Mouse (Mus musculus): Measurements from ENCODE around the gene Oas1f. TPM values are rescaled to one million over a fixed set of nuclear protein-coding genes. Genes with fewer than 3 reads are reported as not detected.
"Not testable (repeated sequence)": the region's sequence is repeated elsewhere in the genome, so short reads cannot be mapped to it uniquely, and the experiment has no call there.

Oas1f gene
- not detected in 2 replicates for polyA plus RNA-seq (2016; fragmentation: Nextera tagmentation; extraction: Ambion mirVana)

DNA sequence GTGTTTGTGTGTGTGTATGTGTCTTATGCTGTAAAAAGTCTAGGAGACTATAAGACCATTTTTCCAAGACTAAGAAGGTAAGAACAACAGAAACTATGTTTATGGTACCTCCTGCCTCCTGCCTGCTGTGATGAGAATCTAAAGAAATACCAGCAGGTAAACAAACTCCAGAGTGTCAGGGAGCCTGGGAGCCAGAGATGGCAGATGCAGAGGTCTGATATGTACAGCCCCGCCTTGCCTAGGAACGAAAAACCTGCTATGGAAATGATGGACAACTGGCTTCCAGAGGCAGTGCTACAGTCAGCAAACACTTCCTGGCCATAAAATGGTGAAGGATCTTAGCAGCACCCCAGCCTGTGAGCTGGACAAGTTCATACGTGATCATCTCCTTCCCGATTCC lies at the start of gene Oas1f:
TSS of gene Oas1f (plus strand) at position 301 of the 400 bp plus-strand sequence.
- WGBS, result 80% methylated on average over 4 of the region's 4 CpGs
- Histone ChIP-seq H3K4me1 (no peaks in the 10 kb centered on the region), H3K27me3 (ENCODE audit: insufficient read depth, poor library complexity, severe bottlenecking) (0 out of 2 replicates have a peak, but pooled peaks cover 4% of the 10 kb centered on the region), H3K27ac (no peak within 1 kb of the TSS), H3K9me3 (no peaks in the 10 kb centered on the region), H3K4me3 (no peak within 1 kb of the TSS), H3K36me3 (no peaks in the 10 kb centered on the region)
- no peak for DNase-seq (ENCODE audit: low spot score)

- H3K27ac ChIP-seq; DNase-seq (ENCODE audit: low spot score); H3K4me1 ChIP-seq; H3K36me3 ChIP-seq; H3K9me3 ChIP-seq; H3K4me3 ChIP-seq: not testable (repeated sequence)
- WGBS, result 53% methylated on average over 5 of the region's 5 CpGs
- H3K27me3 ChIP-seq (ENCODE audit: insufficient read depth, poor library complexity, severe bottlenecking), result peaks cover 24% of the 10 kb centered on the region
These were observed 49.0 kb upstream of the Oas1f start for GRCm38 (mm10) chr5:120798147-120798546.

DNA sequence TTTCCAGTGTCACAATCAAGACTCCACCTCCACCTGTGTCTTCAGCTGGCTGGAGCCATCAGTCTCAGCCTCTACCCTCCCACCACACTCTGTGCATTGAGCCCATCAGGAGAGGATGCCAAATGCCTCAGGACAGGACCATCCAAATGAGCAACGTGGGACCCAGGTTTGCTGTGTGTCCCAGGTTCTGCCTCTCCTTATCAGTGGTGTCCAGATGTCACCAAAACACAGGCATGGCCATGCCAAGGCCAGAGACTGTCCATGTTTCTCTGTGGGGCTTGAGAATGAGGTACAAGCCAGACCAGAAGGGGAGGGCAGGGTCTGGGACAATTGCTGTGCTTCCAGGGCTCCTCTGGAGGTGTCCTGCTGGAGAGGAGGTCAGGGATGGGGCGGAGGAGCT lies 48.2 kb upstream of the Oas1f start:
- 62% methylated on average over 2 of the region's 2 CpGs for WGBS
- H3K36me3 ChIP-seq; H3K4me3 ChIP-seq; DNase-seq (ENCODE audit: low spot score); H3K4me1 ChIP-seq; H3K27ac ChIP-seq; H3K9me3 ChIP-seq: not testable (repeated sequence)
- peaks cover 32% of the 10 kb centered on the region for H3K27me3 ChIP-seq (ENCODE audit: insufficient read depth, poor library complexity, severe bottlenecking)

- Histone ChIP-seq H3K4me3 (no peak overlapping the region), H3K27ac (no peak overlapping the region), H3K27me3 (ENCODE audit: insufficient read depth, poor library complexity, severe bottlenecking) (peaks cover 32% of the 10 kb centered on the region), H3K36me3 (no peaks in the 10 kb centered on the region), H3K4me1 (no peaks in the 10 kb centered on the region), H3K9me3 (no peaks in the 10 kb centered on the region)
- 65% methylated on average over 2 of the region's 2 CpGs for WGBS
- DNase-seq (ENCODE audit: low spot score), result no peak
These were observed 43.6 kb upstream of the Oas1f start for GRCm38 (mm10) chr5:120803596-120803995.

DNA sequence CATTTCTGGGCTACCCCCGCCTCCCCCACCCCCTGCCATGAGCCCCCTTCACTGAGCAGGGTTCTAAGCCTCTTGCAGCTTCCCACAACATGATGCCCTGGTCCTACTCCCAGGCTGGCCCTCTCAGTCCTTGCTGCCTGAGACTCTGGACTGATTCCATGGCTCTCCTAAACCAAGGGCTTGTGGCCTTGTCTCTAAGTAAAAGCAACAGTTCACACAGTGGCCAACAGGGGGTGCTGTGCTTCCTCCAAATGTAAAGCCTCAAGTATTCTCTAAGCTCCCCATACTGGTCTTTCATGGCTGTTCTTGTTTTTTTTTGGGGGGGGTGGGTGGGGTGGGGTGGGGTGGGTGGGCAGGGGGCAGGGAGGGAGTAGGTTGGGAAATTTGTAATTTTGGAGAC lies 40.7 kb upstream of the Oas1f start:
- Histone ChIP-seq H3K9me3 (no peaks in the 10 kb centered on the region), H3K27ac (no peak overlapping the region), H3K36me3 (no peaks in the 10 kb centered on the region), H3K27me3 (ENCODE audit: insufficient read depth, poor library complexity, severe bottlenecking) (peaks cover 18% of the 10 kb centered on the region), H3K4me1 (no peaks in the 10 kb centered on the region), H3K4me3 (no peak overlapping the region)
- 92% methylated on average over 1 of the region's 1 CpGs for WGBS
- no peak for DNase-seq (ENCODE audit: low spot score)

DNA sequence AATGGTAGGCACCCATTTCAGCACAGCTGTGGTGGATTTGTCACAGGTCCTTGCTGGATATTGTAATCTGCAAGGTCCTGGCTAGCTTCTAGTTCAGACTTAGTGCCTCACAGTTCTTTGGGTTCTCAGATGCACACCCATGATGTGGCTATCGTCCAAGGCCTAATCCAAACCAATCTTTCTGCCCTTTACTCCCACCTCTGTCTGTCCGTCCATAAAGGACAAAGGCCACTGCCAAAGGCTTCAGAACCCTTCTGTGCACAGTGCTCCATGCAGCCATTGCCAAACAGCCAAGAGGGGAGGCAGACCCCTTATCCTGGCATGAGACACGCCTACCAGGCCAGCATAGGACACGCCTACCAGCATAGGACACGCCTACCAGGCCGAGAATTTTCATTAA lies 38.0 kb upstream of the Oas1f start:
- Histone ChIP-seq H3K27me3 (ENCODE audit: insufficient read depth, poor library complexity, severe bottlenecking) (no peaks in the 10 kb centered on the region), H3K36me3 (no peaks in the 10 kb centered on the region), H3K4me1 (peaks cover 7% of the 10 kb centered on the region), H3K27ac (no peak overlapping the region), H3K4me3 (no peak overlapping the region), H3K9me3 (no peaks in the 10 kb centered on the region)
- no peak for DNase-seq (ENCODE audit: low spot score)
- WGBS, result 44% methylated on average over 6 of the region's 6 CpGs

DNA sequence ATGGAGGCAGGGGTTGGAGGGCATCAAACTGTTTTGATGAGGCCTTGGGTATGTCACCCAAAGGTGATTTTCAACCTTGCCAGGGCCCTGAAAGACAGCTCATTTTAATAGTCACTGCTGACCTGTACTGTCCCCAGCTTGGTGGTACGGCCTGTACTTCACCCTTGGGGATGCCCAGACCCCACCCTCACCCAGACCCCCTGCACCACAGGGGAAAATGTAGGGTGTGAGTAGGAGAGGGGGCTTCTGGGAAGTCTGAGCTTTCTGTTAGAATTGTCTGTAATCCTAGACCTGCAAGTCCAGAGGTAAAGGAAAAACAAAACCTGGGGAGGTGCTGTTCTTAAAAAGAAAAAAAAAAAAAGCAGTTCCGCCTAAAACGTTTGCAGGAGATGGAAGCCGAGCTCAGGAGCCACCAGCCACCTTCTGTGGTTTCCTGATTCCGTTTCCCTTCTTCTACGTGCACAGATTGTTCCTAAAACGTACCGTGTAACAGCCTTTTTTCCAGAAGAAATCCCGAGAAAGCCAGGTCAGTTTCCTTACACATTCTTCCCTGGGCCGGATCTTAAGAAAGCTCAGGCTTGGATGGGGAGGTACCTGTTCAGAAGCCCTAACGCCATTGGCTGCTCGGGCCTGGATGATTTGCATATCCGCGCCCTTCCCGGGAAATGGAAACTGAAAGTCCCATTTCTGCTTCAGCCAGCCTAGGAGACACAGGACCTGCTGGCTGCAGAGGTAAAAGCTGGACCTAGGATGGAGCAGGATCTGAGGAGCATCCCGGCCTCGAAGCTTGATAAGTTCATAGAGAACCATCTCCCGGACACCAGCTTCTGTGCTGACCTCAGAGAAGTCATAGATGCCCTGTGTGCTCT lies 35.0 kb upstream of the Oas1f start, which contains the start of gene Oas1c:
TSS of gene Oas1c (minus strand) at position 564 of the 869 bp plus-strand sequence.
- no peaks in the 10 kb centered on the region for H3K9me3 ChIP-seq
- H3K27ac ChIP-seq, result peak within 1 kb of the TSS; percentile 49
- peaks cover 7% of the 10 kb centered on the region for H3K4me1 ChIP-seq
- no peaks in the 10 kb centered on the region for H3K27me3 ChIP-seq (ENCODE audit: insufficient read depth, poor library complexity, severe bottlenecking)
- peak; percentile 88 for DNase-seq (ENCODE audit: low spot score)
- H3K36me3 ChIP-seq, result no peaks in the 10 kb centered on the region
- H3K4me3 ChIP-seq, result peak within 1 kb of the TSS; percentile 55
- WGBS, result 9% methylated on average over 18 of the region's 18 CpGs

DNA sequence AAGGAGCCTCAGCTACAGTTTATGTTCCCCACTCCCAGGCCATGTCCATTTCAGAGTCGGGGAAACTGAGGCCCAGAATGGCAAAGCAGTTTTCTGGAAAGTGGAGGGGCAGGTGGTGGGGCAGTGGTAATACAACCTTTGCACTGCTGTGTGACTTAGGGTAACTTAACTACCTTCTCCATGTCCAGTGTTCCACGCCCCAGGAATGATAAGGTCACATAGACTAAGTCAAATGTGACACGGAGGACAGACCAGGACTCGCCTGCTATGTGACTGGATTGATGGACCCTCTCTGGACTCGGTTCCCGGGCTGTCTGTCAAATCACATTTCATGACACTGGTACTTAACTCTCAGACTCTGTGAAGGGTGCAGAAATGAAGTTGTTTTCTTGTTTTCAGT lies 34.1 kb upstream of the Oas1f start:
- Histone ChIP-seq H3K27ac (no peak overlapping the region), H3K27me3 (ENCODE audit: insufficient read depth, poor library complexity, severe bottlenecking) (no peaks in the 10 kb centered on the region), H3K9me3 (no peaks in the 10 kb centered on the region), H3K4me3 (peak overlapping the region; percentile 55), H3K36me3 (no peaks in the 10 kb centered on the region), H3K4me1 (peaks cover 7% of the 10 kb centered on the region)
- DNase-seq (ENCODE audit: low spot score), result no peak
- 76% methylated on average over 6 of the region's 6 CpGs for WGBS

GRCm38 (mm10) chr5:120815949-120816348 lies 31.2 kb upstream of the Oas1f start:
- H3K27ac ChIP-seq, result no peak overlapping the region
- no peaks in the 10 kb centered on the region for H3K27me3 ChIP-seq (ENCODE audit: insufficient read depth, poor library complexity, severe bottlenecking)
- no peaks in the 10 kb centered on the region for H3K36me3 ChIP-seq
- H3K9me3 ChIP-seq, result peaks cover 4% of the 10 kb centered on the region; the same call in 1 of the 2 replicates
- 68% methylated on average over 3 of the region's 3 CpGs for WGBS
- no peak overlapping the region for H3K4me3 ChIP-seq
- no peak for DNase-seq (ENCODE audit: low spot score)
- peaks cover 7% of the 10 kb centered on the region for H3K4me1 ChIP-seq

- no peaks in the 10 kb centered on the region for H3K4me1 ChIP-seq
- DNase-seq (ENCODE audit: low spot score), result no peak
- peaks cover 4% of the 10 kb centered on the region; the same call in 1 of the 2 replicates for H3K9me3 ChIP-seq
- H3K27ac ChIP-seq, result no peak overlapping the region
- no peaks in the 10 kb centered on the region for H3K27me3 ChIP-seq (ENCODE audit: insufficient read depth, poor library complexity, severe bottlenecking)
- no peak overlapping the region for H3K4me3 ChIP-seq
- no peaks in the 10 kb centered on the region for H3K36me3 ChIP-seq
These were observed 28.2 kb upstream of the Oas1f start for GRCm38 (mm10) chr5:120818999-120819398.

- Histone ChIP-seq H3K27me3 (ENCODE audit: insufficient read depth, poor library complexity, severe bottlenecking) (peaks cover 14% of the 10 kb centered on the region; the same call in 1 of the 2 replicates), H3K36me3 (no peaks in the 10 kb centered on the region), H3K4me3 (no peak overlapping the region), H3K4me1 (no peaks in the 10 kb centered on the region), H3K9me3 (no peaks in the 10 kb centered on the region), H3K27ac (no peak overlapping the region)
- whole genome bisulfite sequencing, result 79% methylated on average over 4 of the region's 4 CpGs
- DNase-seq (ENCODE audit: low spot score), result no peak
These were observed 16.1 kb upstream of the Oas1f start for GRCm38 (mm10) chr5:120831031-120831430.

- H3K4me3 ChIP-seq, result no peak overlapping the region
- H3K27ac ChIP-seq, result no peak overlapping the region
- no peaks in the 10 kb centered on the region for H3K36me3 ChIP-seq
- DNase-seq (ENCODE audit: low spot score), result no peak
- no peaks in the 10 kb centered on the region for H3K9me3 ChIP-seq
- peaks cover 18% of the 10 kb centered on the region; the same call in 1 of the 2 replicates for H3K27me3 ChIP-seq (ENCODE audit: insufficient read depth, poor library complexity, severe bottlenecking)
- no peaks in the 10 kb centered on the region for H3K4me1 ChIP-seq
- WGBS, result 18% methylated on average over 17 of the region's 17 CpGs
These were observed 13.6 kb upstream of the Oas1f start for GRCm38 (mm10) chr5:120833335-120834280.

Measured in heart, embryonic 10.5 days (tissue).